Mouse (Mus musculus): Measurements from ENCODE around the gene Nop16. TPM values are rescaled to one million over a fixed set of nuclear protein-coding genes. Genes with fewer than 3 reads are reported as not detected.

Gene Nop16
- polyA plus RNA-seq, 1 experiment from 2014 or later, result 58.0 TPM

- H3K9me3 ChIP-seq, result no peaks in the 10 kb centered on the region
- 88% methylated on average over 7 of the region's 7 CpGs for WGBS
- no peak overlapping the region for H3K9ac ChIP-seq
- H3K27me3 ChIP-seq (replicated peaks), result no peaks in the 10 kb centered on the region
- no peaks in the 10 kb centered on the region for H3K4me1 ChIP-seq
- no peak overlapping the region for H3K4me2 ChIP-seq (replicated peaks)
- no peak overlapping the region for H3K27ac ChIP-seq
- ATAC-seq (ENCODE audit: low FRiP score, low read depth), result no peak
- H3K36me3 ChIP-seq, result peaks cover 61% of the 10 kb centered on the region
- H3K4me3 ChIP-seq, result no peak overlapping the region
These were observed 41.9 kb downstream of the Nop16 start for GRCm38 (mm10) chr13:54548036-54548435.

Small RNA genes within 50 kb of the gene (microRNA-seq; reads per million reads assigned to microRNA genes)
- not detected for gene Gm24195

Other genes with a start within 250 kb of the Nop16 start
- 13.6 and 15.4 TPM in 2 replicates for gene Cplx2, start 218.7 kb downstream of the Nop16 start, polyA plus RNA-seq (2016; fragmentation: Nextera tagmentation; extraction: Ambion mirVana)
- 119 and 136 TPM in 2 replicates for gene Thoc3, start 121.2 kb downstream of the Nop16 start, polyA plus RNA-seq (2016; fragmentation: Nextera tagmentation; extraction: Ambion mirVana)
- gene Simc1, start 86.3 kb downstream of the Nop16 start, polyA plus RNA-seq (2016; fragmentation: Nextera tagmentation; extraction: Ambion mirVana), result 18.2 and 20.3 TPM in 2 replicates
- 239 and 254 TPM in 2 replicates for gene 4833439L19Rik, start 24.7 kb downstream of the Nop16 start, polyA plus RNA-seq (2016; fragmentation: Nextera tagmentation; extraction: Ambion mirVana)
- 50.2 and 53.3 TPM in 2 replicates for gene Arl10, start 15.1 kb downstream of the Nop16 start, polyA plus RNA-seq (2016; fragmentation: Nextera tagmentation; extraction: Ambion mirVana)
- gene Higd2a, start 117 bp upstream of the Nop16 start, polyA plus RNA-seq (2016; fragmentation: Nextera tagmentation; extraction: Ambion mirVana), result 172 and 180 TPM in 2 replicates
- 68.9 and 71.0 TPM in 2 replicates for gene Cltb, start 21.3 kb upstream of the Nop16 start, polyA plus RNA-seq (2016; fragmentation: Nextera tagmentation; extraction: Ambion mirVana)
- 77.1 and 86.9 TPM in 2 replicates for gene Faf2, start 31.7 kb upstream of the Nop16 start, polyA plus RNA-seq (2016; fragmentation: Nextera tagmentation; extraction: Ambion mirVana)
- 105 and 116 TPM in 2 replicates for gene Rnf44, start 103.8 kb upstream of the Nop16 start, polyA plus RNA-seq (2016; fragmentation: Nextera tagmentation; extraction: Ambion mirVana)
- 0.09 and 0.15 TPM in 2 replicates for gene Cdhr2, start 111.4 kb upstream of the Nop16 start, polyA plus RNA-seq (2016; fragmentation: Nextera tagmentation; extraction: Ambion mirVana)
- gene Gprin1, start 159.8 kb upstream of the Nop16 start, polyA plus RNA-seq (2016; fragmentation: Nextera tagmentation; extraction: Ambion mirVana), result 29.5 and 37.6 TPM in 2 replicates
- gene Sncb, start 176.5 kb upstream of the Nop16 start, polyA plus RNA-seq (2016; fragmentation: Nextera tagmentation; extraction: Ambion mirVana), result 3.6 and 4.2 TPM in 2 replicates
- not detected in 2 replicates for gene Eif4e1b, start 193.9 kb upstream of the Nop16 start, polyA plus RNA-seq (2016; fragmentation: Nextera tagmentation; extraction: Ambion mirVana)
- gene Tspan17, start 199.3 kb upstream of the Nop16 start, polyA plus RNA-seq (2016; fragmentation: Nextera tagmentation; extraction: Ambion mirVana), result 53.3 and 59.0 TPM in 2 replicates

All from neural tube, embryonic 12.5 days (tissue).